Mouse (Mus musculus): ENCODE results near the gene Gm20388. TPM values are rescaled to one million over a fixed set of nuclear protein-coding genes. Genes with fewer than 3 reads are reported as not detected.

Gene Gm20388
- total and polyA plus RNA-seq, 2 experiments from 2014 or later, result 17.3 TPM; not detected in 1

GRCm38 (mm10) chr8:120426105-120426504 lies 515.5 kb downstream of the Gm20388 start:
- no peak overlapping the region for H3K4me3 ChIP-seq (ENCODE audit: low read depth, low read length)
- no peak overlapping the region for H3K9ac ChIP-seq (replicated peaks; ENCODE audit: low read depth, low read length)
- no peaks in the 10 kb centered on the region for H3K27me3 ChIP-seq (ENCODE audit: control insufficient read depth, insufficient read depth, low read length)
- DNase-seq (ENCODE audit: low spot score) (no peak), ATAC-seq (ENCODE audit: insufficient read depth, low read depth) (no peak)
- H3K27ac ChIP-seq (ENCODE audit: low read depth), result no peak overlapping the region
- TF ChIP-seq EP300 (IDR thresholded peaks at IDR 0.05; ENCODE audit: low read depth), result no peak
- TF ChIP-seq CTCF (IDR thresholded peaks at IDR 0.05; ENCODE audit: low read depth), result no peak
- H3K9me3 ChIP-seq (replicated peaks; ENCODE audit: control insufficient read depth, low read length), result no peaks in the 10 kb centered on the region
- H3K4me2 ChIP-seq (ENCODE audit: low read depth, low read length), result no peak overlapping the region
- H3K36me3 ChIP-seq (replicated peaks; ENCODE audit: control insufficient read depth, insufficient read depth, low read length), result no peaks in the 10 kb centered on the region
- H3K4me1 ChIP-seq (ENCODE audit: control insufficient read depth, insufficient read depth), result peaks cover 41% of the 10 kb centered on the region
- 60% methylated on average over 1 of the region's 1 CpGs for WGBS

GRCm38 (mm10) chr8:120426622-120427385 lies 516.2 kb downstream of the Gm20388 start:
- Histone ChIP-seq H3K4me1 (ENCODE audit: control insufficient read depth, insufficient read depth) (peaks cover 34% of the 10 kb centered on the region), H3K27ac (ENCODE audit: low read depth) (no peak overlapping the region), H3K36me3 (replicated peaks; ENCODE audit: control insufficient read depth, insufficient read depth, low read length) (no peaks in the 10 kb centered on the region), H3K9me3 (replicated peaks; ENCODE audit: control insufficient read depth, low read length) (no peaks in the 10 kb centered on the region), H3K27me3 (ENCODE audit: control insufficient read depth, insufficient read depth, low read length) (no peaks in the 10 kb centered on the region), H3K9ac (replicated peaks; ENCODE audit: low read depth, low read length) (no peak overlapping the region), H3K4me2 (ENCODE audit: low read depth, low read length) (no peak overlapping the region), H3K4me3 (ENCODE audit: low read depth, low read length) (no peak overlapping the region)
- WGBS, result 48% methylated on average over 20 of the region's 20 CpGs
- no peak for TF ChIP-seq CTCF (IDR thresholded peaks at IDR 0.05; ENCODE audit: low read depth)
- no peak for TF ChIP-seq EP300 (IDR thresholded peaks at IDR 0.05; ENCODE audit: low read depth)
- DNase-seq (ENCODE audit: low spot score) (peak; percentile 25), ATAC-seq (ENCODE audit: insufficient read depth, low read depth) (no peak)

- no peak overlapping the region for H3K4me2 ChIP-seq (ENCODE audit: low read depth, low read length)
- ATAC-seq (ENCODE audit: insufficient read depth, low read depth), result no peak
- WGBS, result 78% methylated on average over 5 of the region's 5 CpGs
These were observed 517.9 kb downstream of the Gm20388 start for GRCm38 (mm10) chr8:120428492-120428891.

GRCm38 (mm10) chr8:120429116-120429515 lies 518.5 kb downstream of the Gm20388 start:
- H3K9me3 ChIP-seq (replicated peaks; ENCODE audit: control insufficient read depth, low read length), result peaks cover 5% of the 10 kb centered on the region; the same call in 1 of the 2 replicates
- H3K4me2 ChIP-seq (ENCODE audit: low read depth, low read length), result no peak overlapping the region
- no peak for DNase-seq (ENCODE audit: low spot score)
- WGBS, result 100% methylated on average over 1 of the region's 1 CpGs
- H3K36me3 ChIP-seq (replicated peaks; ENCODE audit: control insufficient read depth, insufficient read depth, low read length), result no peaks in the 10 kb centered on the region
- no peaks in the 10 kb centered on the region for H3K27me3 ChIP-seq (ENCODE audit: control insufficient read depth, insufficient read depth, low read length)
- H3K9ac ChIP-seq (replicated peaks; ENCODE audit: low read depth, low read length), result no peak overlapping the region
- no peak for TF ChIP-seq EP300 (IDR thresholded peaks at IDR 0.05; ENCODE audit: low read depth)
- TF ChIP-seq CTCF (IDR thresholded peaks at IDR 0.05; ENCODE audit: low read depth), result no peak
- no peak for ATAC-seq (ENCODE audit: insufficient read depth, low read depth)
- peaks cover 27% of the 10 kb centered on the region for H3K4me1 ChIP-seq (ENCODE audit: control insufficient read depth, insufficient read depth)
- H3K4me3 ChIP-seq (ENCODE audit: low read depth, low read length), result no peak overlapping the region
- no peak overlapping the region for H3K27ac ChIP-seq (ENCODE audit: low read depth)

More at GRCm38 (mm10) chr8:120428492-120428891, 517.9 kb downstream of the Gm20388 start:
- H3K27ac ChIP-seq (ENCODE audit: low read depth), result no peak overlapping the region
- H3K4me1 ChIP-seq (ENCODE audit: control insufficient read depth, insufficient read depth), result peaks cover 29% of the 10 kb centered on the region
- H3K27me3 ChIP-seq (ENCODE audit: control insufficient read depth, insufficient read depth, low read length), result no peaks in the 10 kb centered on the region
- no peaks in the 10 kb centered on the region for H3K9me3 ChIP-seq (replicated peaks; ENCODE audit: control insufficient read depth, low read length)
- TF ChIP-seq CTCF (IDR thresholded peaks at IDR 0.05; ENCODE audit: low read depth) (no peak), EP300 (IDR thresholded peaks at IDR 0.05; ENCODE audit: low read depth) (no peak)
- no peak overlapping the region for H3K9ac ChIP-seq (replicated peaks; ENCODE audit: low read depth, low read length)
- no peaks in the 10 kb centered on the region for H3K36me3 ChIP-seq (replicated peaks; ENCODE audit: control insufficient read depth, insufficient read depth, low read length)
- H3K4me3 ChIP-seq (ENCODE audit: low read depth, low read length), result no peak overlapping the region
- no peak for DNase-seq (ENCODE audit: low spot score)

GRCm38 (mm10) chr8:120431042-120431441 lies 520.4 kb downstream of the Gm20388 start:
- no peak overlapping the region for H3K4me2 ChIP-seq (ENCODE audit: low read depth, low read length)
- H3K4me1 ChIP-seq (ENCODE audit: control insufficient read depth, insufficient read depth), result peaks cover 11% of the 10 kb centered on the region
- 86% methylated on average over 12 of the region's 12 CpGs for WGBS
- DNase-seq (ENCODE audit: low spot score), result no peak
- no peak for TF ChIP-seq EP300 (IDR thresholded peaks at IDR 0.05; ENCODE audit: low read depth)
- no peak for TF ChIP-seq CTCF (IDR thresholded peaks at IDR 0.05; ENCODE audit: low read depth)
- no peak overlapping the region for H3K27ac ChIP-seq (ENCODE audit: low read depth)
- no peaks in the 10 kb centered on the region for H3K27me3 ChIP-seq (ENCODE audit: control insufficient read depth, insufficient read depth, low read length)
- peaks cover 5% of the 10 kb centered on the region; the same call in 1 of the 2 replicates for H3K9me3 ChIP-seq (replicated peaks; ENCODE audit: control insufficient read depth, low read length)
- no peak for ATAC-seq (ENCODE audit: insufficient read depth, low read depth)
- no peak overlapping the region for H3K4me3 ChIP-seq (ENCODE audit: low read depth, low read length)
- H3K9ac ChIP-seq (replicated peaks; ENCODE audit: low read depth, low read length), result no peak overlapping the region
- H3K36me3 ChIP-seq (replicated peaks; ENCODE audit: control insufficient read depth, insufficient read depth, low read length), result no peaks in the 10 kb centered on the region
